Mouse (Mus musculus): Measurements from ENCODE around the gene Rtl8b.

DNA sequence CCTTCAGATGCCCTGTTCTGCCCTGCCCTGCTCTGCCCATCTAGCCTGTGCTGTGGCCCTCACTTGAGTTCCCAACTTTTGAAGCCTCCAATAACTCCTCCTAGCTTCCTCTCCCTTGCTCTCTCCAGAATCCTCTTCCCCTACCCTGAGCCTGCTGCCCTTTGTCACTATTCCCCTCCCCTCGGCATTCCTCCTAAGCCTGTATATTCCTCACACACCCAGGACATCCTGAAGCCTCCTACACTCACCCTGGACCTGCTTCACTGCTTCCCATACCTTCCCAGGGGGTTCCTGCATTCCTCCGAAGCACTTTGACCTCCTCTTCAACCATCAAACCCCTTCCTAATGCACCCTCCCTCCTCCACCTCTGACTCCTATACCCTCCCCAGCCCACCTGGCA, 21.9 kb upstream of the Rtl8b start:
- TF ChIP-seq CTCF (IDR thresholded peaks at IDR 0.05; ENCODE audit: low read depth, low read length) (no peak), POLR2A (IDR thresholded peaks at IDR 0.05; ENCODE audit: borderline replicate concordance, low read depth, low read length) (no peak)
